Mouse (Mus musculus): Measurements from ENCODE around the gene Sub1. TPM values are rescaled to one million over a fixed set of nuclear protein-coding genes. Genes with fewer than 3 reads are reported as not detected.
A peak's percentile ranks its signal among the peaks of the same experiment; 100 is the strongest.

Sub1 gene
- total and polyA plus RNA-seq, 3 experiments, result 553 to 2,677 (median 1,927) TPM

DNA sequence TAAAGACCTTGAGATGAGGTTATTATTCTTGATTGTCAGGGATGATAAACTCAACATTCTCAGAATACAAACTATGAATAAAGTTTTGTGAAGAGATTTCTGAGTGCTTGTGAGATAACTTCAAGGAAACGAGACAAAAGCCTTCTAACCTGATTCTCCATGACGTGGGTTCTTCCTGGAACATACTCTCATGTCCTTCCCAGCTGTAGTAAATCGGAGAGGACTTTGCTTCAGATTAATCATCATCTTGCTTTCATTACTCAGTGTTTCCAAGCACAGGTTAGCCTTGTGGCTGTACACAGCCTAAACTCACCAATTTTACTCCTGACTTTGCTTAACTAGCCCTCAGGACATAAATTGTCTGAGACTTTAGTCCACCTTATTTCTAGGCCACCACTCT, 44.6 kb downstream of the Sub1 start:
- Histone ChIP-seq H3K79me2 (replicated peaks; ENCODE audit: control insufficient read depth, extremely low read depth, insufficient read depth, poor library complexity, severe bottlenecking) (no peaks in the 10 kb centered on the region), H3K9me3 (replicated peaks; ENCODE audit: low read length) (no peaks in the 10 kb centered on the region), H3K27ac (ENCODE audit: insufficient read depth, low read depth) (no peak overlapping the region), H3K27me3 (replicated peaks) (no peaks in the 10 kb centered on the region), H3K4me2 (ENCODE audit: insufficient read depth, low read depth, poor library complexity, severe bottlenecking) (no peak overlapping the region), H3K4me1 (ENCODE audit: control insufficient read depth in 1 of 2, insufficient read depth in 2 of 2) (0 out of 4 replicates have a peak, but pooled peaks cover under 1 to 5% of the 10 kb centered on the region in 2 experiments), H3K4me3 (replicated peaks in 1 of 3; ENCODE audit: low read depth in 2 of 3, low read length in 2 of 3, poor library complexity in 1 of 3) (no peak overlapping the region), H3K36me3 (replicated peaks in 1 of 2; ENCODE audit: control insufficient read depth in 1 of 2, insufficient read depth in 1 of 2, low read length in 1 of 2) (no peaks in the 10 kb centered on the region), H3K9ac (ENCODE audit: insufficient read depth, low read depth) (no peak overlapping the region)
- dilution Hi-C loops (cut with MboI; ENCODE audit: extremely low pct_ligation_motif_present, extremely low pct_unique_long_range_greater_than_20kb, low sequenced_read_pairs), result no loop called here
- TF ChIP-seq ZC3H11A (IDR thresholded peaks at IDR 0.05; ENCODE audit: low read depth, low read length) (no peak), JUND (conservative IDR thresholded peaks at IDR 0.05; ENCODE audit: low read depth, low read length) (0 out of 2 replicates have a peak, but pooled peaks have one; percentile 26), RCOR1 (conservative IDR thresholded peaks at IDR 0.05; ENCODE audit: low read depth, low read length) (no peak), EP300 (IDR thresholded peaks at IDR 0.05; ENCODE audit: low read length) (no peak), ELF1 (IDR thresholded peaks at IDR 0.05; ENCODE audit: low read depth, low read length) (no peak), ETS1 (conservative IDR thresholded peaks at IDR 0.05; ENCODE audit: low read depth, low read length) (peak; percentile 37; the same call in 1 of the 2 replicates), BHLHE40 (IDR thresholded peaks at IDR 0.05; ENCODE audit: low read depth, low read length) (0 out of 2 replicates have a peak, but pooled peaks have one; percentile 9), JUN (IDR thresholded peaks at IDR 0.05; ENCODE audit: insufficient read depth, low read depth, low read length) (no peak), POLR2A (IDR thresholded peaks at IDR 0.05; ENCODE audit: low read depth, low read length) (no peak), ZKSCAN1 (IDR thresholded peaks at IDR 0.05; ENCODE audit: borderline replicate concordance, low read depth, low read length) (no peak), MEF2A (IDR thresholded peaks at IDR 0.05; ENCODE audit: borderline replicate concordance, low read depth, low read length) (no peak)
- in situ Hi-C loops (cut with MboI; ENCODE audit: low pct_ligation_motif_present, low pct_unique_long_range_greater_than_20kb, low sequenced_read_pairs), result loop anchor here (25.0 kb wide), 1 partner anchor 940 kb away; the partner anchor contains the start of gene Slc45a2
- no peak for DNase-seq (ENCODE audit: extremely low read depth)

DNA sequence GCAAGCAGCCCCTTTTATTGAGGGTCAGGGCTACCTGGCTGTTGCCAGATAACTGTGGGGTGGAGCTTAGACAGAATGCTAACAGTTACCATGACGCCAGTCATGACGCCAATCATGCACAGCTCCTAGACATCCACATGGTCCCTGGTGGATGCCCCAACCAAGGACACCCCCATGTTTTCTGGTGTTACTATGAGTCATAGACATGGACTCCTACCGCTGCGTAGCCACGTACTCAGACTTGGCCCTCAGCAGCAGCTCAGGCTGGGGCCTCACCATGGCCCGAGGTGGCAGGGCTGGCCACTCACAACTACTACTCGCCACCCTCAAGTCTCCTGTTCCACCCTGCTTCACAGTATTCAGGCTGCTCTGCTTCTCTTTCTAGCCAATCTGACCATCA, 45.6 kb downstream of the Sub1 start:
- Histone ChIP-seq H3K79me2 (replicated peaks; ENCODE audit: control insufficient read depth, extremely low read depth, insufficient read depth, poor library complexity, severe bottlenecking) (no peaks in the 10 kb centered on the region), H3K4me2 (ENCODE audit: insufficient read depth, low read depth, poor library complexity, severe bottlenecking) (no peak overlapping the region), H3K9me3 (replicated peaks; ENCODE audit: low read length) (no peaks in the 10 kb centered on the region), H3K27me3 (replicated peaks) (no peaks in the 10 kb centered on the region), H3K4me3 (replicated peaks in 1 of 3; ENCODE audit: low read depth in 2 of 3, low read length in 2 of 3, poor library complexity in 1 of 3) (no peak overlapping the region), H3K27ac (ENCODE audit: insufficient read depth, low read depth) (no peak overlapping the region), H3K9ac (ENCODE audit: insufficient read depth, low read depth) (no peak overlapping the region), H3K36me3 (replicated peaks in 1 of 2; ENCODE audit: control insufficient read depth in 1 of 2, insufficient read depth in 1 of 2, low read length in 1 of 2) (no peaks in the 10 kb centered on the region), H3K4me1 (ENCODE audit: control insufficient read depth in 1 of 2, insufficient read depth in 2 of 2) (0 out of 4 replicates have a peak, but pooled peaks cover 0 to 5% of the 10 kb centered on the region in 2 experiments)
- dilution Hi-C loops (cut with MboI; ENCODE audit: extremely low pct_ligation_motif_present, extremely low pct_unique_long_range_greater_than_20kb, low sequenced_read_pairs) (no loop called here), in situ Hi-C loops (cut with MboI; ENCODE audit: low pct_ligation_motif_present, low pct_unique_long_range_greater_than_20kb, low sequenced_read_pairs) (loop anchor here (25.0 kb wide), 1 partner anchor 939 kb away; the partner anchor contains the start of gene Slc45a2)
- TF ChIP-seq USF1 (IDR thresholded peaks at IDR 0.05; ENCODE audit: low read depth, low read length) (no peak), MAFK (IDR thresholded peaks at IDR 0.05; ENCODE audit: insufficient replicate concordance, low read length) (no peak), USF2 (conservative IDR thresholded peaks at IDR 0.05; ENCODE audit: low read depth, low read length) (no peak), MAX (IDR thresholded peaks at IDR 0.05; ENCODE audit: low read length) (no peak), RCOR1 (conservative IDR thresholded peaks at IDR 0.05; ENCODE audit: low read depth, low read length) (no peak), TCF12 (IDR thresholded peaks at IDR 0.05; ENCODE audit: low read depth, low read length) (no peak), CHD1 (IDR thresholded peaks at IDR 0.05; ENCODE audit: low read depth, low read length) (no peak), POLR2AphosphoS2 (IDR thresholded peaks at IDR 0.05; ENCODE audit: low read depth, low read length) (no peak), E2F4 (IDR thresholded peaks at IDR 0.05; ENCODE audit: insufficient replicate concordance, low read depth, low read length) (no peak), CHD2 (IDR thresholded peaks at IDR 0.05; ENCODE audit: low read length) (no peak), ELF1 (IDR thresholded peaks at IDR 0.05; ENCODE audit: low read depth, low read length) (no peak), MAZ (IDR thresholded peaks at IDR 0.05; ENCODE audit: low read depth, low read length) (no peak), ZC3H11A (IDR thresholded peaks at IDR 0.05; ENCODE audit: low read depth, low read length) (no peak), EP300 (IDR thresholded peaks at IDR 0.05; ENCODE audit: low read length) (no peak), PAX5 (IDR thresholded peaks at IDR 0.05; ENCODE audit: low read length) (no peak), NELFE (IDR thresholded peaks at IDR 0.05; ENCODE audit: low read depth, low read length) (no peak)
- DNase-seq (ENCODE audit: extremely low read depth), result no peak
